Mouse (Mus musculus): ENCODE results near the gene Nsun4. TPM values are rescaled to one million over a fixed set of nuclear protein-coding genes. Genes with fewer than 3 reads are reported as not detected.
A peak's percentile ranks its signal among the peaks of the same experiment; 100 is the strongest.

Nsun4 gene
- polyA plus RNA-seq, 1 experiment = 9.2 TPM

GRCm38 (mm10) chr4:115989382-115989781 is 64.3 kb downstream of the Nsun4 start:
- no peak for DNase-seq (ENCODE audit: low read depth, low spot score)
- 62% methylated on average over 7 of the region's 7 CpGs for WGBS

GRCm38 (mm10) chr4:115987858-115988530 is 65.7 kb downstream of the Nsun4 start:
- WGBS = 75% methylated on average over 5 of the region's 5 CpGs
- no peak for DNase-seq (ENCODE audit: low read depth, low spot score)

GRCm38 (mm10) chr4:115987436-115987835 is 66.2 kb downstream of the Nsun4 start:
- DNase-seq (ENCODE audit: low read depth, low spot score) = no peak
- WGBS = 70% methylated on average over 1 of the region's 1 CpGs

DNA sequence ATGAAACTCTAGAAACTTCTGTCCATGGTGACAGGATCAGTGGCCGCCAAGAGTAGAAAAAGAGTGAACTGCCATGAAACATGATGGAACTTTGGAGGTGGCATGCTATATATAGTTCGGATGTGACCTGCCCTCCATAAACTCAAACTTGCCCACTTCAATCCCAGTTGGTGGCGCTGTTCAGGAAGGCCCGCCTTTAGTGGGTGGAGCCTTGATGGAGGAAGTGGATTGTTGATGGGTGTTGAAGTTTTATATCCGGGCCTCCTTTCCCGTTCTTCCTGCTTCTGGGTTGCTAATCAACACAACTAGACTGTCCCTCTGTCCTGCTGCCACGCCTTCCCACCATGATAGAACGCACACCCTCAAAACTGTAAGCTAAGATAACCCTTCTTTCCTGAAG is 68.7 kb downstream of the Nsun4 start:
- no peak for DNase-seq (ENCODE audit: low read depth, low spot score)

DNA sequence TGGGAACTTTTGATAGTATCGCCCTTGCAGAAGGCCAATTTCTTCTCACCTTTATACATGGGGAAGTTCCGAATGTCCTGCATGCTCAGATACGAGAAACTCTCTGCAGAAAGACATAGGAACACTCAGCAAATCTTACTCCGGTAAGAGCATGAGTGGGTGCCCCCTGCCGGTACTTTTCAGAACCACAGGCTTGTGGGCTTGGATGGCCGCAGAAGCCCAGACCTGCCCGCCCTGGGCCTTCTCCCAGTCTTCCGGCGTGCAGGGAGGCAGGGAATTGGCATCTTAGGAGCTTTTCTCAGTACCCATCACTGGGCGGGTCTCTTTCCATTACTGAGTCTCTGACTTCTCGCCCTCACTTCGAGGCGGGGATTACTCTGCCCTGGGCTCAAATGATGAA is 69.6 kb downstream of the Nsun4 start:
- 3% methylated on average over 13 of the region's 13 CpGs for WGBS
- peak; percentile 45 for DNase-seq (ENCODE audit: low read depth, low spot score)

More for the DNA sequence above, 68.7 kb downstream of the Nsun4 start:
- 33% methylated on average over 8 of the region's 8 CpGs for WGBS

Other genes starting within 250 kb of the Nsun4 start
- 16.7 and 62.4 TPM in 2 replicates for gene Mob3c, start 225.8 kb downstream of the Nsun4 start, polyA plus RNA-seq (2012; rRNA removed)
- gene Mknk1, start 214.7 kb downstream of the Nsun4 start, polyA plus RNA-seq (2012; rRNA removed) = 23.6 and 39.7 TPM in 2 replicates
- not detected in 2 replicates for gene Kncn, start 169.5 kb downstream of the Nsun4 start, polyA plus RNA-seq (2012; rRNA removed)
- not detected in 2 replicates for gene 6430628N08Rik, start 163.2 kb downstream of the Nsun4 start, polyA plus RNA-seq (2012; rRNA removed)
- not detected in 2 replicates for gene Dmbx1, start 114.0 kb downstream of the Nsun4 start, polyA plus RNA-seq (2012; rRNA removed)
- gene Faah, start 36.0 kb downstream of the Nsun4 start, polyA plus RNA-seq (2012; rRNA removed) = 58.1 and 79.3 TPM in 2 replicates
- gene Uqcrh, start 21.2 kb upstream of the Nsun4 start, polyA plus RNA-seq (2012; rRNA removed) = 240 and 273 TPM in 2 replicates
- gene Lrrc41, start 21.4 kb upstream of the Nsun4 start, polyA plus RNA-seq (2012; rRNA removed) = 41.8 and 58.8 TPM in 2 replicates
- gene Rad54l, start 69.8 kb upstream of the Nsun4 start, polyA plus RNA-seq (2012; rRNA removed) = 6.2 and 7.0 TPM in 2 replicates
- gene Pomgnt1, start 70.0 kb upstream of the Nsun4 start, polyA plus RNA-seq (2012; rRNA removed) = 23.0 and 26.3 TPM in 2 replicates
- 0.55 and 0.63 TPM in 2 replicates for gene Lurap1, start 97.5 kb upstream of the Nsun4 start, polyA plus RNA-seq (2012; rRNA removed)
- 109 and 298 TPM in 2 replicates for gene Tspan1, start 113.7 kb upstream of the Nsun4 start, polyA plus RNA-seq (2012; rRNA removed)
- not detected in 2 replicates for gene 1700042G07Rik, start 119.5 kb upstream of the Nsun4 start, polyA plus RNA-seq (2012; rRNA removed)
- not detected in 2 replicates for gene Gm49337, start 119.5 kb upstream of the Nsun4 start, polyA plus RNA-seq (2012; rRNA removed)
- gene Pik3r3, start 167.7 kb upstream of the Nsun4 start, polyA plus RNA-seq (2012; rRNA removed) = 2.7 and 7.4 TPM in 2 replicates

Measured in large intestine, adult 2 months (tissue).